Comparison of ENCODE assay signal across 7 mouse cellular contexts in the genomic region with DNA sequence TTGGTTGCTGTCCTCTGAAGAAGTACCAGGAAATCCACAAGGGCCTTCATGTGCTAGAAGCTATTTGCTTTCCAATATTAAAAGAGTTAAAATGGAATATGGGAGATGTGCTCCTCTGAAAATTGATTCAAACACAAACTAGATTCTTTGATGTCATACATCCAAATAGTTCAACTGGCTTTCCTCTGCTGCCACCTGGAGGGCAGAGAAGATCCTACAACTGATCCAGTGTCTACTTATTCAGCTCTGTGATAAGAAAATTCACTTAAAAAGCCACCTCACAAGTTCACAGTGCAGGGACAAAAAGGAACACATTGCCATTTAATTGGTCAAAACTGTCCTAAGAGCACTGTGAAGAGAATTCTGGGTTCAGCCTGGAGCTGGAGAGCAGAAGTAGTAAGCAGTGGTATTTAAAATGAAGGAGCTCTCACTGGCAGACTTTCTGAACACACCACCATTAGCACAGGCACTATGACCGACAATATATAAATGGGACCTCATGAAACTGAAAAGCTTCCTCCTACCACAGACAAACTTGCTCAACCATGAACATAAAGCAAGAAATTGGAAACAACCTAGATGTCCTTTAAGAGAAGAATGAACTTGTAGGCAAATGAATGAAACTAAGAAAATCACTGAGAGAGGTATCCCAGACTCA.
DNase-seq lines count a peak whose midpoint lies in the region; ATAC-seq and TF ChIP-seq lines count a peak whose summit lies in the region.

No protein-coding gene starts in this region.

- TF ChIP-seq POLR2A in CH12.LX (IDR thresholded peaks at IDR 0.05; ENCODE audit: low read depth, low read length), result no peak

- no peak overlapping the region for H3K4me2 ChIP-seq in CH12.LX (ENCODE audit: insufficient read depth, low read depth, poor library complexity, severe bottlenecking)
- H3K4me2 ChIP-seq in liver, embryonic 13.5 days, result no peak overlapping the region

- peaks cover 20 to 32% of the 10 kb centered on the region in 2 experiments for H3K4me1 ChIP-seq in CH12.LX (ENCODE audit: control insufficient read depth in 1 of 2, insufficient read depth in 2 of 2)
- peaks cover 5% of the 10 kb centered on the region; the same call in 1 of the 2 replicates for H3K4me1 ChIP-seq in liver, embryonic 13.5 days (replicated peaks)

- H3K79me2 ChIP-seq in CH12.LX (replicated peaks; ENCODE audit: control insufficient read depth, extremely low read depth, insufficient read depth, poor library complexity, severe bottlenecking), result no peaks in the 10 kb centered on the region

- TF ChIP-seq CTCF in CH12.LX (conservative IDR thresholded peaks at IDR 0.05 in 1 of 2, IDR thresholded peaks at IDR 0.05 in 1 of 2; ENCODE audit: low read depth in 2 of 2, low read length in 2 of 2), result peak; percentile 74 to 94

- H3K27me3 ChIP-seq in CH12.LX (replicated peaks), result no peaks in the 10 kb centered on the region
- no peaks in the 10 kb centered on the region for H3K27me3 ChIP-seq in liver, embryonic 13.5 days

- peaks cover 0 to 7% of the 10 kb centered on the region in 2 experiments for H3K36me3 ChIP-seq in CH12.LX (replicated peaks in 1 of 2; ENCODE audit: control insufficient read depth in 1 of 2, insufficient read depth in 1 of 2, low read length in 1 of 2)
- no peaks in the 10 kb centered on the region; the same call in 1 of the 2 replicates for H3K36me3 ChIP-seq in liver, embryonic 13.5 days

- peak; percentile 94 for TF ChIP-seq RAD21 in CH12.LX (IDR thresholded peaks at IDR 0.05; ENCODE audit: low read depth, low read length)

- no peak overlapping the region for H3K4me3 ChIP-seq in CH12.LX (replicated peaks in 1 of 3; ENCODE audit: low read depth in 2 of 3, low read length in 2 of 3, poor library complexity in 1 of 3)
- H3K4me3 ChIP-seq in liver, embryonic 13.5 days (replicated peaks), result no peak overlapping the region

- no peak overlapping the region for H3K9ac ChIP-seq in CH12.LX (ENCODE audit: insufficient read depth, low read depth)
- H3K9ac ChIP-seq in liver, embryonic 13.5 days, result no peak overlapping the region

- in situ Hi-C loops in CH12.LX (cut with MboI; ENCODE audit: low pct_ligation_motif_present, low pct_unique_long_range_greater_than_20kb, low sequenced_read_pairs), result no loop called here

- peak; percentile 85 for DNase-seq in 3T3-L1 (ENCODE audit: low read depth, low spot score)
- DNase-seq in CH12.LX (ENCODE audit: extremely low read depth), result peak; percentile 66
- DNase-seq in c-Kit-positive CD71-positive TER-119-negative erythroid progenitor cells, embryonic 14.5 days (ENCODE audit: low read depth), result peak; percentile 74
- DNase-seq in forelimb bud, embryonic 11.5 days (ENCODE audit: low read depth, low spot score), result peak; percentile 69
- peak; percentile 74 for DNase-seq in kidney, postnatal 14 days
- DNase-seq in liver, embryonic 13.5 days, result peak; percentile 38
- DNase-seq in retina, postnatal 1 day, result peak; percentile 77

- no peak for TF ChIP-seq EP300 in CH12.LX (IDR thresholded peaks at IDR 0.05; ENCODE audit: low read length)

- WGBS in liver, embryonic 13.5 days (ENCODE audit: insufficient replicate concordance), result 73% methylated on average over 1 of the region's 1 CpGs

- H3K9me3 ChIP-seq in CH12.LX (replicated peaks; ENCODE audit: low read length), result no peaks in the 10 kb centered on the region
- H3K9me3 ChIP-seq in liver, embryonic 13.5 days (replicated peaks), result no peaks in the 10 kb centered on the region

- H3K27ac ChIP-seq in CH12.LX (ENCODE audit: insufficient read depth, low read depth), result no peak overlapping the region
- no peak overlapping the region for H3K27ac ChIP-seq in liver, embryonic 13.5 days

- dilution Hi-C loops in CH12.LX (cut with MboI; ENCODE audit: extremely low pct_ligation_motif_present, extremely low pct_unique_long_range_greater_than_20kb, low sequenced_read_pairs), result no loop called here

- ATAC-seq in liver, embryonic 13.5 days (ENCODE audit: low read depth), result no peak

TF ChIP-seq in CH12.LX, 34 proteins besides CTCF, POLR2A, EP300 and RAD21:
- TF ChIP-seq ETS1 (conservative IDR thresholded peaks at IDR 0.05; ENCODE audit: low read depth, low read length) (no peak), SMC3 (IDR thresholded peaks at IDR 0.05; ENCODE audit: low read depth, low read length) (peak; percentile 93), MAX (IDR thresholded peaks at IDR 0.05; ENCODE audit: low read length) (no peak), JUND (conservative IDR thresholded peaks at IDR 0.05; ENCODE audit: low read depth, low read length) (peak; percentile 17; the same call in 1 of the 2 replicates), IRF4 (IDR thresholded peaks at IDR 0.05; ENCODE audit: low read depth, low read length) (peak; percentile 37; the same call in 1 of the 2 replicates), ZC3H11A (IDR thresholded peaks at IDR 0.05; ENCODE audit: low read depth, low read length) (peak; percentile 74), TBP (conservative IDR thresholded peaks at IDR 0.05; ENCODE audit: low read depth, low read length) (no peak)
